Mouse (Mus musculus): ENCODE measurements at regions not wholly inside any gene's neighbourhood (a gene's known extent, or its start where the extent isn't known, plus 50 kb on each side); places are given as distances from the start of the nearest gene placed in this dataset.
"Not testable (repeated sequence)": the region's sequence is repeated elsewhere in the genome, so short reads cannot be mapped to it uniquely, and the experiment has no call there.

DNA sequence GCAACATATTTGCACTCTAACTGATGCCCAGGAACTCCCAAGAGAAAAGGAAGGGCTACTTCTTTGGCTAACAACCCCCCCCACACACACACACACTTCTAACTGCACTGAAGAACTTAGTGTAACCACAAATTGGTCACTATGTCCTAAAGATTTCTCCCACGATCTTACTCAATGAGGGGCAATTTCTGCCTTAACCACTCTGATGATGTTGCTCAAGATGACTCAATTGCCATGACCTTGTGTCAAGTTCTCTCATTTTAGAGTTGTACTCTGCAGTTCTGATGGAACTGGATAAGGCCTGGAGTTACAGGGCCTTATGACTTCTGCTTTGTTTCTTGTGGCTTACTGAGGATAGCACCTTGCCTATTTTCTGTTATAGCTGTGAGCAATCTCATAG, 81.7 kb downstream of the Sem1 start:
- ATAC-seq (ENCODE audit: low read depth): no peak

DNA sequence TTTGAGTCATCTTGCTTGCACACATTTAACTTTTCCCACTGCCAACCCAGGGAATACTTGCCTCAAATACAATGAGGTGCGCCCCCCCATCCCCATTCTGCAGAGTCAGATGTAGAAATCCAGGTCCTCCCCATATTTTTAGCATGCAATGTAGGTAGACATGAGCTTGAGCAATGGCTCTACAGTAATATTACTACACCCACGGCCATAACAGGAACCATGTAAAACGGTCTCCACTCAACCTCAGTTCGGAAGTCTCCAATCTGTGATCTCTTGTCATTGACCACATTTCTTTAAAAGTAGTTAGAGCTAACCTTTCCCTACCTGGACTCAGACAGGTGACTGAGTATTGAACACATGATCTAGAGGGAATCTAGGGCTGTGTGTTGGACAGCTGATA, 82.1 kb downstream of the Sem1 start:
- Histone ChIP-seq H3K4me2 (no peak overlapping the region), H3K4me1 (replicated peaks) (no peaks in the 10 kb centered on the region), H3K27ac (replicated peaks) (no peak overlapping the region), H3K9ac (no peak overlapping the region), H3K27me3 (no peaks in the 10 kb centered on the region), H3K36me3 (no peaks in the 10 kb centered on the region), H3K4me3 (no peak overlapping the region), H3K9me3 (no peaks in the 10 kb centered on the region)
- WGBS: 91% methylated on average over 4 of the region's 4 CpGs
- ATAC-seq (ENCODE audit: low read depth): no peak

More for the DNA sequence above, 81.7 kb downstream of the Sem1 start:
- Histone ChIP-seq H3K9me3 (no peaks in the 10 kb centered on the region), H3K27me3 (no peaks in the 10 kb centered on the region), H3K4me1 (replicated peaks) (no peaks in the 10 kb centered on the region), H3K9ac (no peak overlapping the region), H3K27ac (replicated peaks) (no peak overlapping the region), H3K4me2 (no peak overlapping the region), H3K4me3 (no peak overlapping the region), H3K36me3 (no peaks in the 10 kb centered on the region)
- WGBS: 86% methylated on average over 1 of the region's 1 CpGs

DNA sequence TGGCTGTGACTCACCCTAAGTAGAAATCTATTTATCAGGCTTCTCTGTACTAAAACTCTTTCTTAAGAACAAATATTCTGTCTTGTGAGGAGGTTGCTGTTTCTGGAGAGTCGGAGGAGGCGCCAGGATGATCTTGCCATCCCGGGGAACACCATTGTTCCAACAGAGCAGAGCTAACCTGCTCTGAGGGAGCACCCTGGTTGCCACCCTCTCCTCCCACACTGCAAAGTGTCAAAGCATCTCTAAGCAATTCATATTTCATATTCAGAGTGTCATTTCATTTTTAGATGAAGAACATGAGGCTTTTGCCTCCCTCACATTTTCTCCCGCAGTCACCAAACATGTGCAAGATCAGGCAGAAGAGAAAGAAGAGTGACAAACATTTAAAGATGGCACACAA, 90.3 kb downstream of the Sem1 start:
- H3K4me1 ChIP-seq (replicated peaks): no peaks in the 10 kb centered on the region
- H3K4me3 ChIP-seq: no peak overlapping the region
- H3K9me3 ChIP-seq: no peaks in the 10 kb centered on the region
- WGBS: 95% methylated on average over 4 of the region's 4 CpGs
- no peaks in the 10 kb centered on the region for H3K36me3 ChIP-seq
- H3K27ac ChIP-seq (replicated peaks): no peak overlapping the region
- ATAC-seq (ENCODE audit: low read depth): no peak
- H3K9ac ChIP-seq: no peak overlapping the region
- no peaks in the 10 kb centered on the region for H3K27me3 ChIP-seq
- no peak overlapping the region for H3K4me2 ChIP-seq

DNA sequence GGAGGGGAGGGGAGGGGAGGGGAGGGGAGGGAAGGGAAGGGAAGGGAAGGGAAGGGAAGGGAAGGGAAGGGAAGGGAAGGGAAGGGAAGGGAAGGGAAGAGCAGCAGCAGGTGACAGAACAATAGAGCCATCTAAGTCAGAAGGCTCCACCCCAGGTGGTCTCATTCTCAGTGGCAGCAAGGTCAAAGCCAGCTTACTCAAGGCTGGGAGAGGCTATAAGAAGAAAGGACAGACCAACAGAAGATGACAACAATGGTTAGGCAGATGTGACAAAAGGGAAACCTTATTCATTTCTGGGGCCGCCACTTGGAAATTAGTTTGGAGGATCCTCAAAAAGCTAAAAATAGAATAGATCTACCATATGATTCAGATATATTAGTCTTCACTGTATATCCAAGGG, 96.9 kb downstream of the Sem1 start:
- H3K27ac ChIP-seq (replicated peaks); H3K27me3 ChIP-seq; ATAC-seq (ENCODE audit: low read depth); H3K4me3 ChIP-seq; H3K36me3 ChIP-seq; H3K4me1 ChIP-seq (replicated peaks); H3K9ac ChIP-seq; H3K9me3 ChIP-seq; H3K4me2 ChIP-seq: not testable (repeated sequence)
- WGBS: 90% methylated on average over 1 of the region's 1 CpGs

DNA sequence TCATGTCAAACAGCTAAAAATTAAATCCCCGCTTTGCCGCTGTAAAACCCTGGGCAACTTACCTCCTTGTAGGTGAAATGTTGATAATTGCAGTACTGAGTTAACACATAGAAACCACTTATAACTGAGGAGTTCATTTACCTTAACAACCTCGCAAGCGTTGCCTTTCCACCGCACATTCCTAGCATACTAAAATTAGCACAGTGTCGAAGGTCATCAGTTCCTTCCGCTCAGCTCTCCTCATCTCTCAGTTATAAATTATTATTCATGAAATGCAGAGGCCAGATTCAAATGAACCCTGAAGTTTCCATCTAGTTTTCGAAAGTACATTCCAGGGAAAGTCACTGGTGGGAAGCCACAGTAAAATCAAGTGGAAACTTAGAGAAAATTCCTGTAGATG, 108.1 kb downstream of the Sem1 start:
- Histone ChIP-seq H3K4me1 (replicated peaks) (no peaks in the 10 kb centered on the region), H3K27me3 (0 out of 2 replicates have a peak, but pooled peaks cover 4% of the 10 kb centered on the region), H3K27ac (replicated peaks) (no peak overlapping the region), H3K9me3 (no peaks in the 10 kb centered on the region), H3K4me3 (no peak overlapping the region), H3K36me3 (no peaks in the 10 kb centered on the region), H3K4me2 (no peak overlapping the region), H3K9ac (no peak overlapping the region)
- no peak for ATAC-seq (ENCODE audit: low read depth)
- 72% methylated on average over 8 of the region's 8 CpGs for WGBS

DNA sequence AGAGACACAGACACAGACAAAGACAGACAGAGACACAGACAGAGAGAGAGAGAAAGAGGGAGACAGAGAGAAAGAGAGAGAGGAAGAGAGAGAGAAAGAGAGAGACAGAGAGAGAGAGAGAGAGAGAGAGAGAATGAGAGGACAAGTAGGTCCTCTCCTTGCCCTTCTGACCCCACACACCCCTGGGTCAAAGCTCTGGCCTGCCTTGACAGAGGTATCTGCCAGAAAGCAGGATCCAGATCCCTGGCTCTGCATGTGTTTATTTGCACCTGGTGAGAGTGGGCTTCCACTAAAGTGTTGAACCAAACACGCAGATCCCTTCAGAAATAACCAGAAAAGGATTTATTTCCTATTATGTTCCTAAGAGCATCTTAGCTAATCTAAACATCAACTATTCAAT, 110.9 kb downstream of the Sem1 start:
- Histone ChIP-seq H3K9me3 (no peaks in the 10 kb centered on the region), H3K9ac (no peak overlapping the region), H3K4me1 (replicated peaks) (peaks cover 18% of the 10 kb centered on the region), H3K27ac (replicated peaks) (no peak overlapping the region), H3K4me2 (no peak overlapping the region), H3K36me3 (no peaks in the 10 kb centered on the region), H3K4me3 (no peak overlapping the region), H3K27me3 (0 out of 2 replicates have a peak, but pooled peaks cover 4% of the 10 kb centered on the region)
- 45% methylated on average over 1 of the region's 1 CpGs for WGBS
- no peak for ATAC-seq (ENCODE audit: low read depth)

DNA sequence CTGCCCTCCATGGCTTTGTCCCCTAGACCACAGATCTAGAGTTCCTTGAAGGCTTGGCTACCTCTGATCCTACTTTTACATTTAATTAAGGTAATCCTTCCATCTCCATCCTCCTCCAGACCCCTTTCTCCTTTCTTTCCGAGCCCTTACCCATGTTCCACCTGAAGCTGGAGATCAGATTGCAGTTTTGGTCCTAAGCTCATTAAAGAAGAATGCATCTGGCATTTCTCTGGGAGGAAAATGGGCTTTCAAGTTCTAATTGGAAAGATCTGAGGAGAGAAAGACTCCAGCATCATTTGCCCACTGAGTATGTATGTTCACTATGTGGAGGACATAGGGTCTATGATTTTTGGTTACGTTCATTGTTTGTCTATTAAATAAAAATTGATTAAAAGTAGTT, 112.2 kb downstream of the Sem1 start:
- Histone ChIP-seq H3K4me1 (replicated peaks) (peaks cover 18% of the 10 kb centered on the region), H3K9ac (no peak overlapping the region), H3K4me3 (no peak overlapping the region), H3K27ac (replicated peaks) (no peak overlapping the region), H3K27me3 (peaks cover 11% of the 10 kb centered on the region; the same call in 1 of the 2 replicates), H3K4me2 (no peak overlapping the region), H3K9me3 (no peaks in the 10 kb centered on the region), H3K36me3 (no peaks in the 10 kb centered on the region)
- ATAC-seq (ENCODE audit: low read depth): no peak
- 72% methylated on average over 2 of the region's 2 CpGs for WGBS

DNA sequence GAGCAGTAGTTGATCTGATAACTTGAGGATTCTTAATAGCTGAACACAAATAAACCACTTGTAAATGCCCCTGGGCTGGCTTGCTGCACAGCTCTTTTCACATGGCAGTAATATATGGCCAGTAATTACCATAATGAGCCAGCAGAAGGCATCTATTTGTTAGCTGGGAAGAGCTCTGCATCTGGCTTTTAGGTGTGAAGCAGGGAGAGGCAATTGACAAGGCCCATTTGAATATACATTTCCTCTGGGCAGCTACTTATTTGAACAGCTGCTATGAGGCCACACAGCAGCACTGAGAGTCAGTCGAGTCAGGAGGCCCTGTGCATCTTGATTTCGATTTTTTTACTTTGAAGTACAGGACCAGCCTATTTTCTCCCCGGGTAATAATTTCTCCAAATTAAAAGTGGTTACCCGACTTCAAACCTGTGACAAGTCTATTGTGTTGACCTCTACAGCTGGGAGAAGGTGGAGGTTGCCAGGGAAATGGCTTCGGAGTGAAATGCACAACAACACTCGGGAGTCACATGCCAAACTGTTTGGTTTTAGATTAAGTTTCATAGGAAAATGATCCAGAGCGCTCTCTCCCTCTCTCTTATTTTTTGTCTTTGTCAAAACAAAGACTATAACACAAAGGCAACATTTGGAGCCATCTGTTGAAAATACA, 114.5 kb downstream of the Sem1 start:
- peak overlapping the region; percentile 9; the same call in 1 of the 2 replicates for H3K4me2 ChIP-seq

DNA sequence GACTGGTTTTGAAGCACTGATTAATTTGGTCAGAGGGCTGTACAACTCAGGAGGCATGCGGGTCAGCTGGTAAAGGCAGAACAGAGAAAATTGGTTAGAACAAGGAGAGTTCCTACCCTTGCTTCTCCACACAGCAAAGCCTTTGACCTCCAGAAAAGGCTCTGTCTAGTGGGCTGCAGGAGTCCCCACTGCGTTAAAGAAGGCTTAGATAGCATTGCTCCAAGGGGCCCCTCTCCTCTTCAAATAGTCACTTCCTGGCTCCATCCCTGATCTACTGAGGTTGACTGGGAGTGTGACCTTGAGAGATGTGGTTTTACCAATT, 118.6 kb downstream of the Sem1 start:
- Histone ChIP-seq H3K36me3 (no peaks in the 10 kb centered on the region), H3K4me1 (replicated peaks) (peaks cover 23% of the 10 kb centered on the region), H3K27me3 (peaks cover 20% of the 10 kb centered on the region; the same call in 1 of the 2 replicates), H3K4me2 (peak overlapping the region; percentile 37), H3K9ac (no peak overlapping the region), H3K9me3 (no peaks in the 10 kb centered on the region), H3K27ac (replicated peaks) (no peak overlapping the region), H3K4me3 (no peak overlapping the region)
- whole genome bisulfite sequencing: 1% methylated on average over 2 of the region's 2 CpGs
- peak; percentile 58 for ATAC-seq (ENCODE audit: low read depth)

More for the DNA sequence above, 114.5 kb downstream of the Sem1 start:
- Histone ChIP-seq H3K4me1 (replicated peaks) (peaks cover 24% of the 10 kb centered on the region), H3K4me3 (no peak overlapping the region), H3K36me3 (no peaks in the 10 kb centered on the region), H3K9me3 (no peaks in the 10 kb centered on the region), H3K27ac (replicated peaks) (no peak overlapping the region), H3K27me3 (peaks cover 13% of the 10 kb centered on the region; the same call in 1 of the 2 replicates), H3K9ac (no peak overlapping the region)
- peak; percentile 89 for ATAC-seq (ENCODE audit: low read depth)
- 8% methylated on average over 7 of the region's 7 CpGs for WGBS

DNA sequence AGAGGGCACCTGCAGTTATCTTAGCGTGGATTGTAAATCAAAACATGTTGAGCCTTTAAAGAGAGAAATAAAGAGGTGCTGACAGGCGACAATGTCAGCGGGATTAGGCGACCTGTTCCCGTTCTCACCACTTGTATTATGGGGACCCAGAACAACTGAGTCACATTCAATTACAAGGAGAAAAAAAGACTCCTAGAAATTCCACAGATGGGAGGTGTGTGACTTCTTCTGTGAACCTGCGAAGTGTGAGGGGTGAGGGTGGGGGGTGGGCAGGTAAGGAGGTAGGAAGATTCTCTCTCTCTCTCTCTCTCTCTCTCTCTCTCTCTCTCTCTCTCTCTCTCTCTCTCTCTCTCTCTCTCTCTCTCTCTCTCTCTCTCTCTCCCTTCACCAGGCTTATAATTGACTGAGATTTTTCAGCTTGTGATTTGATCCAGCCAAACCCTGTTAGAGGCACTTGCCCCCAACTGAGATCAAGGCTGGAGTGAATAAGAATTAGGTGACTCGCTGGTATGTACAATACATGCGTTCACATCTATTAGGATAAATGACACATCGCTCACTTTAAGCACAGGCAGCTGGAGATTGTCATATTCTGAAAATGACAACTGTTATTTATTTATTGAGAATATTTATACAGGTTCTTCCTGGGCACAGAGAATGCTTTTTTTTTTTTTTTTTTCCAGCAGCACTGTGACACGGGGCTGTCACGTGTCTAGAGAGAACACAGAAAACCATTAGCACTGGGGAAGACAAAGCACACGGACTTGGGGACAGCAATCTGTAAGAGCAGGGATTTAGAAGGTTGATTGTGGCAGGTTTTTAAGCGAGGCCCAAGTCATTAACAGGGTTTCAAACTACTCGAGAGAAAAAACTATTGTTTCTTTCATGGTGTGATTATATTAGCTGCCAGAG, 119.2 kb downstream of the Sem1 start:
- Histone ChIP-seq H3K27ac (replicated peaks) (no peak overlapping the region), H3K4me1 (replicated peaks) (peaks cover 17% of the 10 kb centered on the region), H3K9me3 (no peaks in the 10 kb centered on the region), H3K9ac (peak overlapping the region; percentile 6; the same call in 1 of the 2 replicates), H3K36me3 (no peaks in the 10 kb centered on the region), H3K4me2 (peak overlapping the region; percentile 37), H3K4me3 (peak overlapping the region; percentile 11; the same call in 1 of the 2 replicates), H3K27me3 (peaks cover 20% of the 10 kb centered on the region; the same call in 1 of the 2 replicates)
- ATAC-seq (ENCODE audit: low read depth): peak; percentile 75
- 9% methylated on average over 14 of the region's 14 CpGs for WGBS

DNA sequence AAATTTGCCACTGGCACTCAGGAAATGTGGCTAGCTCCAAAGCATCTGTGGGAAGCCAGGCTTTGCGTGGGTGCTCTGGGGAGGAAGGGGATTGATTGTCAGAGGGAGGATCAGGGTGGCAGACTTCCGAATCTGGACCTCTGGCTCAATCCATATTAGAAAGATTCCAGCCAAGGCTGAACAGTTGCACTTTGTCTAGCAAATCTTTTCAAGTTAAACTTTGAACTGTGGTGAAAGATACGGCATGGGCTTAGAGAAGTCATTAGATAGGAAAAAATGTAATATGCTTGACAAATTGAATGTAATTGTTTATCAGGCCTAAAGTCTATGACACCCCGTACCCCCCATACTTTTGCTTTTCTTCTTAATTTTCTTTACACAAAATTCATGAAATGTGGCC, 120.7 kb downstream of the Sem1 start:
- Histone ChIP-seq H3K9me3 (no peaks in the 10 kb centered on the region), H3K4me2 (no peak overlapping the region), H3K27me3 (peaks cover 20% of the 10 kb centered on the region; the same call in 1 of the 2 replicates), H3K4me3 (no peak overlapping the region), H3K9ac (no peak overlapping the region), H3K36me3 (no peaks in the 10 kb centered on the region), H3K4me1 (replicated peaks) (peaks cover 6% of the 10 kb centered on the region), H3K27ac (replicated peaks) (no peak overlapping the region)
- no peak for ATAC-seq (ENCODE audit: low read depth)
- 61% methylated on average over 4 of the region's 4 CpGs for WGBS

DNA sequence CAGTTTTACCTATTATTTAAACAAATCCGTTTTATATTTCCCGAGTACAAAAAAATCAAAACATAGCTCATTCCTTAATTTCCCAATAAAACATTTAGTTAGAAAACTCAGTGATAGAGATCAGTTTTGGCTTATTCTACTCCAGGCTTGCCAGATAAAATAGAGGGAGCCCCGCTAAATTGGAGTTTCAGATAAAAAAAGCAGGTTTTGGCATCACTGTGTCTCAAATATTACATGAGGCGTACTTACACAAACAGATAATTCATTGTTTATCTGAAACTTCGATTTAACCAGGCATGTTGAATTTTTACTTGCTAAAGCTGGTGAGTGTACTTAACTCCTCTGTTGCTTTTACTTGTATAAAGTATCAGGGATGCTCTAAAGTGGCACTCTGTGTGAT, 121.5 kb downstream of the Sem1 start:
- WGBS: 78% methylated on average over 5 of the region's 5 CpGs

More for the DNA sequence above, 121.5 kb downstream of the Sem1 start:
- H3K4me3 ChIP-seq: no peak overlapping the region
- peaks cover 6% of the 10 kb centered on the region for H3K4me1 ChIP-seq (replicated peaks)
- no peak overlapping the region for H3K9ac ChIP-seq
- H3K36me3 ChIP-seq: no peaks in the 10 kb centered on the region
- H3K27ac ChIP-seq (replicated peaks): no peak overlapping the region
- no peaks in the 10 kb centered on the region for H3K9me3 ChIP-seq
- H3K27me3 ChIP-seq: peaks cover 20% of the 10 kb centered on the region; the same call in 1 of the 2 replicates
- no peak for ATAC-seq (ENCODE audit: low read depth)
- H3K4me2 ChIP-seq: no peak overlapping the region
